Mouse (Mus musculus) neural tube, embryonic 13.5 days (tissue): ENCODE data around the gene Tubgcp5. TPM values are rescaled to one million over a fixed set of nuclear protein-coding genes. Genes with fewer than 3 reads are reported as not detected.
"Not testable (repeated sequence)": the region's sequence is repeated elsewhere in the genome, so short reads cannot be mapped to it uniquely, and the experiment has no call there.

Source experiments
- ATAC-seq: fragments of 200-750 bp; cut with Nextera tagmentation; 2 replicates; pipeline ENCODE4 v1.8.0; 2017; ENCODE audit warnings: low read depth, mild to moderate bottlenecking, moderate TSS enrichment, moderate library complexity
- H3K27ac ChIP-seq: fragments of 300-500 bp; sonication (generic); replicated peaks from 2 replicates; pipeline ENCODE4 v1.5.1; 2015; ENCODE audit warnings: moderate library complexity, mild to moderate bottlenecking, inconsistent platforms
- H3K27me3 ChIP-seq: fragments of 300-500 bp; sonication (generic); 2 replicates; pipeline ENCODE4 v1.6.1; 2015; ENCODE audit warnings: mild to moderate bottlenecking, inconsistent platforms
- H3K36me3 ChIP-seq: fragments of 300-500 bp; sonication (generic); 2 replicates; pipeline ENCODE4 v1.6.1; 2015; ENCODE audit warnings: mild to moderate bottlenecking, inconsistent platforms
- H3K4me1 ChIP-seq: fragments of 300-500 bp; sonication (generic); replicated peaks from 2 replicates; pipeline ENCODE4 v1.6.1; 2015; ENCODE audit warnings: inconsistent platforms
- H3K4me2 ChIP-seq: fragments of 300-500 bp; sonication (generic); 2 replicates; pipeline ENCODE4 v1.6.1; 2015; ENCODE audit warnings: inconsistent platforms, mild to moderate bottlenecking, moderate library complexity
- H3K4me3 ChIP-seq: fragments of 300-500 bp; sonication (generic); 2 replicates; pipeline ENCODE4 v1.5.1; 2015; ENCODE audit warnings: mild to moderate bottlenecking, inconsistent platforms
- H3K9ac ChIP-seq: fragments of 300-500 bp; sonication (generic); 2 replicates; pipeline ENCODE4 v1.6.1; 2015; ENCODE audit warnings: moderate library complexity, mild to moderate bottlenecking, inconsistent platforms
- H3K9me3 ChIP-seq: fragments of 300-500 bp; sonication (generic); 2 replicates; pipeline ENCODE4 v1.6.1; 2016; ENCODE audit warnings: inconsistent platforms
- WGBS: fragments of 180-500 bp; shearing (Covaris S2); methylation state at CpG from one replicate; pipeline ENCODE4 v1.1.7; 2015; 5-methylcytosine and 5-hydroxymethylcytosine counted together
- polyA plus RNA-seq: library from polyadenylated mRNA; unstranded; fragments of >200 nt; fragmentation: Nextera tagmentation; extraction: Ambion mirVana; gene quantifications from 2 replicates; pipeline ENCODE4 v1.2.1, GENCODE M21; 2015

Tubgcp5 gene
- polyA plus RNA-seq = 38.3 and 38.8 TPM in 2 replicates

- peak within 1 kb of the TSS; percentile 93 for H3K9ac ChIP-seq
- under 1% methylated on average over 51 of the region's 51 CpGs for WGBS
- H3K27me3 ChIP-seq = no peaks in the 10 kb centered on the region
- peaks cover 21% of the 10 kb centered on the region for H3K4me1 ChIP-seq
- H3K36me3 ChIP-seq = peaks cover 25% of the 10 kb centered on the region
- H3K4me2 ChIP-seq = peak within 1 kb of the TSS; percentile 74
- ATAC-seq = peak; percentile 99
- peak within 1 kb of the TSS; percentile 80 for H3K4me3 ChIP-seq
- no peaks in the 10 kb centered on the region for H3K9me3 ChIP-seq
- H3K27ac ChIP-seq = peak within 1 kb of the TSS; percentile 85
These were observed at the start of gene Tubgcp5 for GRCm38 (mm10) chr7:55793952-55794603. Tubgcp5 (plus strand) TSS chr7:55794154.

GRCm38 (mm10) chr7:55744566-55745220, 49.3 kb upstream of the Tubgcp5 start:
- no peaks in the 10 kb centered on the region for H3K36me3 ChIP-seq
- no peak overlapping the region for H3K4me2 ChIP-seq
- H3K4me1 ChIP-seq = 0 out of 2 replicates have a peak, but pooled peaks cover 4% of the 10 kb centered on the region
- no peaks in the 10 kb centered on the region for H3K9me3 ChIP-seq
- no peak overlapping the region for H3K4me3 ChIP-seq
- no peak overlapping the region for H3K27ac ChIP-seq
- ATAC-seq = no peak
- H3K27me3 ChIP-seq = no peaks in the 10 kb centered on the region
- 32% methylated on average over 10 of the region's 10 CpGs for WGBS
- H3K9ac ChIP-seq = no peak overlapping the region

- ATAC-seq = no peak
- no peak overlapping the region for H3K4me2 ChIP-seq
- no peak overlapping the region for H3K9ac ChIP-seq
- no peaks in the 10 kb centered on the region for H3K36me3 ChIP-seq
- H3K27ac ChIP-seq = no peak overlapping the region
- 82% methylated on average over 3 of the region's 3 CpGs for WGBS
- H3K9me3 ChIP-seq = no peaks in the 10 kb centered on the region
- H3K27me3 ChIP-seq = no peaks in the 10 kb centered on the region
- no peaks in the 10 kb centered on the region for H3K4me1 ChIP-seq
- H3K4me3 ChIP-seq = no peak overlapping the region
These were observed 43.1 kb upstream of the Tubgcp5 start for GRCm38 (mm10) chr7:55750841-55751240.

GRCm38 (mm10) chr7:55759346-55759745, 34.6 kb upstream of the Tubgcp5 start:
- Histone ChIP-seq H3K36me3 (no peaks in the 10 kb centered on the region), H3K4me2 (no peak overlapping the region), H3K9me3 (no peaks in the 10 kb centered on the region), H3K27ac (no peak overlapping the region), H3K27me3 (no peaks in the 10 kb centered on the region), H3K9ac (no peak overlapping the region), H3K4me1 (no peaks in the 10 kb centered on the region), H3K4me3 (no peak overlapping the region)
- 68% methylated on average over 3 of the region's 3 CpGs for WGBS
- ATAC-seq = no peak

- 35% methylated on average over 3 of the region's 3 CpGs for WGBS
- no peak within 1 kb of the TSS for H3K9ac ChIP-seq
These were observed 26.0 kb upstream of the Tubgcp5 start, which contains the start of gene Siglech for GRCm38 (mm10) chr7:55767926-55768325. Siglech (plus strand) TSS chr7:55768178.

GRCm38 (mm10) chr7:55780011-55780410, 13.9 kb upstream of the Tubgcp5 start:
- Histone ChIP-seq H3K9me3 (no peaks in the 10 kb centered on the region), H3K27me3 (no peaks in the 10 kb centered on the region), H3K36me3 (no peaks in the 10 kb centered on the region), H3K4me1 (no peaks in the 10 kb centered on the region; the same call in 1 of the 2 replicates), H3K4me2 (no peak overlapping the region), H3K4me3 (no peak overlapping the region), H3K9ac (no peak overlapping the region), H3K27ac (no peak overlapping the region)
- 45% methylated on average over 4 of the region's 4 CpGs for WGBS
- no peak for ATAC-seq

More at GRCm38 (mm10) chr7:55767926-55768325, 26.0 kb upstream of the Tubgcp5 start, which contains the start of gene Siglech:
- Histone ChIP-seq H3K9me3 (no peaks in the 10 kb centered on the region), H3K4me3 (no peak within 1 kb of the TSS), H3K36me3 (no peaks in the 10 kb centered on the region), H3K27ac (no peak within 1 kb of the TSS), H3K4me2 (no peak within 1 kb of the TSS), H3K27me3 (no peaks in the 10 kb centered on the region), H3K4me1 (no peaks in the 10 kb centered on the region)
- ATAC-seq = no peak

GRCm38 (mm10) chr7:55782493-55782892, 11.5 kb upstream of the Tubgcp5 start:
- Histone ChIP-seq H3K4me1 (no peaks in the 10 kb centered on the region; the same call in 1 of the 2 replicates), H3K27me3 (no peaks in the 10 kb centered on the region), H3K4me2 (no peak overlapping the region), H3K4me3 (no peak overlapping the region), H3K9me3 (no peaks in the 10 kb centered on the region), H3K9ac (no peak overlapping the region), H3K36me3 (no peaks in the 10 kb centered on the region), H3K27ac (no peak overlapping the region)
- WGBS = 64% methylated on average over 3 of the region's 3 CpGs
- ATAC-seq = no peak

GRCm38 (mm10) chr7:55784580-55784979, 9.4 kb upstream of the Tubgcp5 start:
- no peaks in the 10 kb centered on the region for H3K36me3 ChIP-seq
- H3K4me1 ChIP-seq = no peaks in the 10 kb centered on the region; the same call in 1 of the 2 replicates
- no peak overlapping the region for H3K9ac ChIP-seq
- no peak overlapping the region for H3K27ac ChIP-seq
- no peaks in the 10 kb centered on the region for H3K27me3 ChIP-seq
- no peaks in the 10 kb centered on the region for H3K9me3 ChIP-seq
- ATAC-seq = no peak
- no peak overlapping the region for H3K4me2 ChIP-seq
- 78% methylated on average over 3 of the region's 3 CpGs for WGBS
- H3K4me3 ChIP-seq = no peak overlapping the region

- not testable (repeated sequence) for H3K27me3 ChIP-seq, H3K4me2 ChIP-seq, H3K27ac ChIP-seq, ATAC-seq, H3K4me3 ChIP-seq, H3K9me3 ChIP-seq, H3K36me3 ChIP-seq, H3K9ac ChIP-seq
- H3K4me1 ChIP-seq = peaks cover 20% of the 10 kb centered on the region
- 83% methylated on average over 5 of the region's 5 CpGs for WGBS
These were observed 3.4 kb upstream of the Tubgcp5 start for GRCm38 (mm10) chr7:55790586-55790985.

GRCm38 (mm10) chr7:55792280-55792679, 1.7 kb upstream of the Tubgcp5 start:
- Histone ChIP-seq H3K27me3 (no peaks in the 10 kb centered on the region), H3K27ac (0 out of 2 replicates have a peak overlapping the region, but pooled peaks have one; percentile 13), H3K9ac (0 out of 2 replicates have a peak overlapping the region, but pooled peaks have one; percentile 93), H3K4me3 (no peak overlapping the region), H3K36me3 (peaks cover 14% of the 10 kb centered on the region), H3K4me1 (peaks cover 21% of the 10 kb centered on the region), H3K9me3 (no peaks in the 10 kb centered on the region), H3K4me2 (no peak overlapping the region)
- no peak for ATAC-seq
- 73% methylated on average over 3 of the region's 3 CpGs for WGBS

- Histone ChIP-seq H3K4me3 (peak overlapping the region; percentile 80), H3K36me3 (peaks cover 23% of the 10 kb centered on the region), H3K9ac (peak overlapping the region; percentile 93), H3K9me3 (no peaks in the 10 kb centered on the region), H3K27ac (peak overlapping the region; percentile 85), H3K27me3 (no peaks in the 10 kb centered on the region), H3K4me1 (peaks cover 21% of the 10 kb centered on the region), H3K4me2 (peak overlapping the region; percentile 74)
- WGBS = 35% methylated on average over 13 of the region's 13 CpGs
- ATAC-seq = peak; percentile 37; the same call in 1 of the 2 replicates
These were observed 560 bp upstream of the Tubgcp5 start for GRCm38 (mm10) chr7:55793236-55793951.

GRCm38 (mm10) chr7:55799981-55800380, 6.0 kb downstream of the Tubgcp5 start:
- H3K4me3 ChIP-seq = no peak overlapping the region
- no peak overlapping the region for H3K9ac ChIP-seq
- no peak overlapping the region for H3K27ac ChIP-seq
- H3K4me1 ChIP-seq = peaks cover 7% of the 10 kb centered on the region
- peaks cover 74% of the 10 kb centered on the region for H3K36me3 ChIP-seq
- H3K4me2 ChIP-seq = no peak overlapping the region
- 92% methylated on average over 3 of the region's 3 CpGs for WGBS
- H3K27me3 ChIP-seq = no peaks in the 10 kb centered on the region
- ATAC-seq = no peak
- H3K9me3 ChIP-seq = no peaks in the 10 kb centered on the region
